Mouse (Mus musculus): ENCODE data around the gene Vav1. TPM values are rescaled to one million over a fixed set of nuclear protein-coding genes. Genes with fewer than 3 reads are reported as not detected.
"Not testable (repeated sequence)": the region's sequence is repeated elsewhere in the genome, so short reads cannot be mapped to it uniquely, and the experiment has no call there.

Vav1 gene
- total and polyA plus RNA-seq, 3 experiments, result 86.7 to 99.6 TPM; not detected in 1

- TF ChIP-seq CHD2 (IDR thresholded peaks at IDR 0.05; ENCODE audit: low read length) (no peak), CHD1 (IDR thresholded peaks at IDR 0.05; ENCODE audit: low read depth, low read length) (no peak), NRF1 (IDR thresholded peaks at IDR 0.05; ENCODE audit: insufficient read depth, low read depth, low read length, poor library complexity, severe bottlenecking) (no peak), POLR2AphosphoS5 (IDR thresholded peaks at IDR 0.05; ENCODE audit: borderline replicate concordance, low read depth, low read length) (no peak), MYC (IDR thresholded peaks at IDR 0.05; ENCODE audit: low read depth, low read length) (peak; percentile 51), MXI1 (IDR thresholded peaks at IDR 0.05; ENCODE audit: low read depth, low read length) (peak; percentile 89), TCF12 (IDR thresholded peaks at IDR 0.05; ENCODE audit: low read depth, low read length) (0 out of 2 replicates have a peak, but pooled peaks have one; percentile 33), USF2 (IDR thresholded peaks at IDR 0.05; ENCODE audit: borderline replicate concordance in 1 of 2, insufficient read depth in 1 of 2, low read depth in 1 of 2, low read length in 2 of 2) (no peak), UBTF (IDR thresholded peaks at IDR 0.05; ENCODE audit: borderline replicate concordance, insufficient read depth, low read depth, low read length) (no peak), ETS1 (IDR thresholded peaks at IDR 0.05; ENCODE audit: low read depth, low read length) (0 out of 2 replicates have a peak, but pooled peaks have one; percentile 9), TAL1 (IDR thresholded peaks at IDR 0.05; ENCODE audit: low read length) (no peak), GATA1 (IDR thresholded peaks at IDR 0.05; ENCODE audit: low read depth, low read length) (no peak), ELF1 (IDR thresholded peaks at IDR 0.05; ENCODE audit: low read depth, low read length) (peak; percentile 36; the same call in 1 of the 2 replicates), ZNF384 (IDR thresholded peaks at IDR 0.05; ENCODE audit: low read depth, low read length) (peak; percentile 65; the same call in 1 of the 2 replicates), MAZ (IDR thresholded peaks at IDR 0.05; ENCODE audit: low read depth, low read length) (no peak; the same call in 1 of the 2 replicates)
Observed at GRCm38 (mm10) chr17:57334761-57335150, 55.9 kb downstream of the Vav1 start (continued).

- Histone ChIP-seq H3K9ac (ENCODE audit: control insufficient read depth, low read depth, low read length, poor library complexity, severe bottlenecking) (peak overlapping the region; percentile 44), H3K4me1 (ENCODE audit: control insufficient read depth in 1 of 2, insufficient read depth in 2 of 2, low read length in 2 of 2) (peaks cover 0 to 21% of the 10 kb centered on the region in 2 experiments; a peak in 3 of 4 replicates), H3K27ac (ENCODE audit: control insufficient read depth, low read depth, low read length) (peak overlapping the region; percentile 58), H3K4me3 (ENCODE audit: control insufficient read depth in 1 of 2, insufficient read depth in 1 of 2, low read depth in 2 of 2, low read length in 2 of 2) (peak overlapping the region; percentile 7 to 49)
- DNase-seq (ENCODE audit: low read depth, low spot score), result peak; percentile 80
- TF ChIP-seq TBP (IDR thresholded peaks at IDR 0.05; ENCODE audit: low read depth, low read length) (peak; percentile 92), MAFK (IDR thresholded peaks at IDR 0.05; ENCODE audit: borderline replicate concordance, low read depth, low read length) (peak; percentile 5; the same call in 1 of the 2 replicates)
- not testable (repeated sequence) for H3K27me3 ChIP-seq (ENCODE audit: control insufficient read depth in 1 of 2, insufficient read depth in 2 of 2, low read length in 2 of 2); H3K9me3 ChIP-seq (replicated peaks; ENCODE audit: insufficient read depth, low read length); H3K36me3 ChIP-seq (ENCODE audit: control insufficient read depth in 1 of 2, insufficient read depth in 2 of 2, low read length in 2 of 2); H3K79me2 ChIP-seq (ENCODE audit: control insufficient read depth, insufficient read depth, low read length, poor library complexity)
Observed at GRCm38 (mm10) chr17:57335194-57335593, 56.3 kb downstream of the Vav1 start.

Measured in MEL (cell line).